Mouse (Mus musculus): ENCODE data around the gene Zfp385b. TPM values are rescaled to one million over a fixed set of nuclear protein-coding genes. Genes with fewer than 3 reads are reported as not detected.
A peak's percentile ranks its signal among the peaks of the same experiment; 100 is the strongest.

Gene Zfp385b
- polyA plus RNA-seq, 1 experiment from 2014 or later = 3.3 TPM

DNA sequence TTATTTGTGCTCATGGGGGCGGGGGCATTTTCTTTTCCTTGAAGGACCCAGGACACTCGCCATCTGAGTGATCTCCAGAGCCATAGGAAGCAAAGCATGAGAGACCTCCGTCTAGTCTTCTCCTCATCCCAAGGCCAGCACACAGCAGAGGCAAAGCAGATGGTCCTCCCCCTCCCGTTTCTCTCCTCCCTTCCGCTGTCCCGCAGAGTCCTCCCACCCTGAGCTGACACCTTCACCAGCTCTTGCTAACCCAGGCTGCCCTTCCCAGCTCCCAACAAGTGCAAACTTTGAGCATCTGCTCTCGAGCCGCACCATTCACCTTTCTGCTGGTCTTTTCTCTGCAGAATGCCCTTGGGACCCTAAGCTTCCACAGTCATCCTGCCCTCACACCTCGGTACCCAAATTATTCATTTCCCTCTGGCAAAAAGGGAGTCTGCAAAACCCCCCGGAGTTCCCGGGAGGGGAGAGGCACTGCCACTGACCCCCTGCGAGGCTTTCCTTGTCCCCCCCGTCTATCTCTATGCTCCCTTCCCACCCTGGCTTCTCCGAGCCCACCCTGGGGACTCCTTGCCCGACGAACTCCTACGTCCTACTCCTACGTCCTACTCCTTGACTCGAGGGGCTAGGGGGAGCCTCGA lies 3.5 kb downstream of the Zfp385b start:
- Histone ChIP-seq H3K4me2 (peak overlapping the region; percentile 100), H3K9ac (peak overlapping the region; percentile 80), H3K27me3 (replicated peaks) (peaks cover 64% of the 10 kb centered on the region), H3K4me1 (peaks cover 15% of the 10 kb centered on the region), H3K9me3 (no peaks in the 10 kb centered on the region), H3K4me3 (peak overlapping the region; percentile 73), H3K36me3 (no peaks in the 10 kb centered on the region), H3K27ac (replicated peaks) (no peak overlapping the region)
- ATAC-seq (ENCODE audit: extremely low read depth, insufficient number of reproducible peaks, low FRiP score, low TSS enrichment) = no peak
- 2% methylated on average over 20 of the region's 20 CpGs for WGBS

DNA sequence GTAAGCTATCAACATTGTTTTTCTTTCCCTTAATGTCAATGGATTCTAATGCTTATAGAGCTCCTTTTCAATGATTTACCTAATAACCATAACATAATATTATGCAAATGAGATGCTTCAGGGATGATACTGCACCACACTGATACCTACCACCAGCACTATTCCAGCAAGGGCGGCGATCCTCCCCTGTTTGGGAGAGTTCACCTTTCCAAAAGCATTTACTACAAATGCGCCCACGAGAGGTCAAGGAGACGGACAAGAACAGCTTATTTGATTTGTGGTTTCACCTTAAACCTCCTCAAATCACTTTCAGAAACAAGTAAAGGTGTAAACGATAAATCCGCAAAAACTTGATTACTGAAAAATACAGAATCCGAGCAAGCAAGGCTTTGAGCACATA lies 4.5 kb downstream of the Zfp385b start:
- H3K4me2 ChIP-seq = no peak overlapping the region
- peaks cover 64% of the 10 kb centered on the region for H3K27me3 ChIP-seq (replicated peaks)
- H3K9ac ChIP-seq = no peak overlapping the region
- 79% methylated on average over 8 of the region's 8 CpGs for WGBS
- H3K27ac ChIP-seq (replicated peaks) = no peak overlapping the region
- no peak for ATAC-seq (ENCODE audit: extremely low read depth, insufficient number of reproducible peaks, low FRiP score, low TSS enrichment)
- no peak overlapping the region for H3K4me3 ChIP-seq
- no peaks in the 10 kb centered on the region for H3K9me3 ChIP-seq
- no peaks in the 10 kb centered on the region for H3K36me3 ChIP-seq
- H3K4me1 ChIP-seq = peaks cover 15% of the 10 kb centered on the region

DNA sequence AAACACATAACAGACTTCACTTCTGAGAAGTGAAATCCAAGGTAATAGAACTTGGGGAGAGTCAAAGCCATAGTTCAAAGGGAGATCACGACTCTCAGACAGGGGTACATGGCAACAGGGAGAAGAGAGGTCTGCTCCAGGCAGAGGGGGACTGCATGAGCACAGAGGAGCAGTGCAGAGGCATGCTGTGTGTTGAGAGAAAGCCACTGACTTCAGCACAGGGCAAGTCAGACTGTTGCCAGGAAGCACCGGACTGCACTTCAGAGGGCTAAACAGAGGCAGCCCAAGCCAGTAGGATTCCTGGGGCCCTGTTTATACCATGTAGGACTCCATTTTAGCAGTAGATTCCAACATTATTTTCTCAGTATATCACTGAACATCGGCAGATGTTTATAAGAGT lies 6.4 kb downstream of the Zfp385b start:
- no peak overlapping the region for H3K4me2 ChIP-seq
- no peak overlapping the region for H3K9ac ChIP-seq
- H3K27me3 ChIP-seq (replicated peaks) = peaks cover 50% of the 10 kb centered on the region
- no peaks in the 10 kb centered on the region for H3K9me3 ChIP-seq
- peaks cover 15% of the 10 kb centered on the region for H3K4me1 ChIP-seq
- ATAC-seq (ENCODE audit: extremely low read depth, insufficient number of reproducible peaks, low FRiP score, low TSS enrichment) = no peak
- 79% methylated on average over 3 of the region's 3 CpGs for WGBS
- H3K27ac ChIP-seq (replicated peaks) = no peak overlapping the region
- H3K36me3 ChIP-seq = no peaks in the 10 kb centered on the region
- H3K4me3 ChIP-seq = no peak overlapping the region

DNA sequence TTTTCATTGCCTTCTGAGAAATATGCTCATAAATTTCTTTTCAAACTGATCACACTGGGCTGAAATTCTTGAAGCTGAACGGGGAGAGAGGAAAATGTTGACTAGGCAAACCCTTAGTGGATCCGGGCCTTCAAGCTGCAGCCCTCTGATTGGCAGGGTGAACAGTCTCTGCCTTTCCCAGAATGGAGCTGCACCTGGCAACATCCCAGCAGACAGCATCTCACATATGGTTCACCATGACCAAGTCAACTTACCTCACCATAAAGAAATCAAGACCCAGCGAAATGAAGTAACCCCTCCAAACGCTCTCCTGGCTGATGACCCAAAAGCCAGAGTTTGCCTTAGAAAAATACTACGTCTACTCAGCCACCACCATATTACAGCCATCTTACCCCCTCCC lies 8.7 kb downstream of the Zfp385b start:
- no peaks in the 10 kb centered on the region for H3K4me1 ChIP-seq
- no peak overlapping the region for H3K4me2 ChIP-seq
- no peaks in the 10 kb centered on the region for H3K9me3 ChIP-seq
- ATAC-seq (ENCODE audit: extremely low read depth, insufficient number of reproducible peaks, low FRiP score, low TSS enrichment) = no peak
- H3K4me3 ChIP-seq = no peak overlapping the region
- no peak overlapping the region for H3K9ac ChIP-seq
- H3K27ac ChIP-seq (replicated peaks) = no peak overlapping the region
- peaks cover 29% of the 10 kb centered on the region for H3K27me3 ChIP-seq (replicated peaks)
- no peaks in the 10 kb centered on the region for H3K36me3 ChIP-seq
- 81% methylated on average over 5 of the region's 5 CpGs for WGBS

DNA sequence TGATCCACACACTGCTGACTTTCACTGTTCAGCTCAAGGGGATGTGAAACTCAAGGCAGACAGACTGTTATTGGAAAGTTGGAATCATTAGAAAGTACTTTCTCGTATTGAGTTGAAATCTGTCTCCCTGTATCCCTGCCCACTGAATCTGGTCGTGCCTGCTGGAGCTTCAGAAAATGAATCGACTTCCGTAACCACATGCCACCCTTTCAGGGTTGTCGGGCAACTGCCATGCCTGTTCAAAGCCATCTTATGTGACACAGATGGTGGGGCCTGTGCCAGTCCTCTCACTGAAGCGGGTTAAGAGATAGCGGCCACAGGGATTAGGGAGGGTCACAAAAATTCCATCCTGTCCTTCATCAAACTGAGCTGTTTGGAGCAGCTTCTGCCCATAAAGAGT lies 14.7 kb downstream of the Zfp385b start:
- Histone ChIP-seq H3K4me3 (no peak overlapping the region), H3K27me3 (replicated peaks) (no peaks in the 10 kb centered on the region), H3K27ac (replicated peaks) (no peak overlapping the region), H3K9ac (no peak overlapping the region), H3K4me1 (no peaks in the 10 kb centered on the region), H3K36me3 (no peaks in the 10 kb centered on the region), H3K4me2 (no peak overlapping the region), H3K9me3 (no peaks in the 10 kb centered on the region)
- no peak for ATAC-seq (ENCODE audit: extremely low read depth, insufficient number of reproducible peaks, low FRiP score, low TSS enrichment)
- WGBS = 72% methylated on average over 7 of the region's 7 CpGs

DNA sequence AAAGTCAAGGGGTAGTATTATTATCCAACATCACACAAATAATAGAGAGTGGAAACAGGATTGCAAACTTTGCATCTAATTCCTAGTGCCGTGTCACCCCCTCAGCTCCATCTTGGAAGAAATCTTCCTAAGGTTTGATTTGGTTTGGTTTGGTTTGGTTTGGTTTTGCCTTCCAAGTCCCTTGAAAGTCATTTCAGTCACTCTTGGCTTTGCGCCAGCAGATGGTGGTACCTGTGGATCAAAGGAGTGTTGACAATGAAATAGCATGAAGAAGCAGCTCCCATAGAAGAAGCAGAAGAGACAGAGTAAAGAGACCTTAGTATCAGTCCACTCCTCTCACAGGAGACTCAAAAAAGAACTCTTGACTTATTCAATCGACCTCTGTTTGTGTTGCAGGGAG lies 17.1 kb downstream of the Zfp385b start:
- Histone ChIP-seq H3K9ac (no peak overlapping the region), H3K9me3 (no peaks in the 10 kb centered on the region), H3K4me2 (no peak overlapping the region), H3K27ac (replicated peaks) (no peak overlapping the region), H3K36me3 (no peaks in the 10 kb centered on the region), H3K4me1 (no peaks in the 10 kb centered on the region), H3K27me3 (replicated peaks) (no peaks in the 10 kb centered on the region), H3K4me3 (no peak overlapping the region)
- 79% methylated on average over 3 of the region's 3 CpGs for whole genome bisulfite sequencing
- no peak for ATAC-seq (ENCODE audit: extremely low read depth, insufficient number of reproducible peaks, low FRiP score, low TSS enrichment)

DNA sequence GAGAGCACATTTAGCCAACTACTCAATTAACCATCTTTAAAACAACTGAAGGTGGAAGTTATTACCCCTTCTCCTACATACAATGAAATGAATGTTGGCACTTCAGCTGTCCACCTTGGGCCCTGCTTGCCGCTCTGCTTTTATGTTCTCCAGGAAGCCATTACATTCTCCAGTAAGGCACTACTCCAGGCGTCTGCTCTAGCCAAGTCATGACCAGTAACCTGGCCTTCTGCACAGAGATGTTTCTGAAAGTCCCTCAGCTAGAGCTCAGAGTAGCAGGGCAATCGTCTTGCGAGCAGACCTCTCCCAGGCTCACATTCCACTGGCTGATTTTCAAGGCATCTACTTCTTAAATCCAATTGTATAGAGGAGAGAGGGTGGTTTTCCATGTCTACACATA lies 18.0 kb downstream of the Zfp385b start:
- Histone ChIP-seq H3K4me1 (no peaks in the 10 kb centered on the region), H3K9ac (no peak overlapping the region), H3K27me3 (replicated peaks) (no peaks in the 10 kb centered on the region), H3K27ac (replicated peaks) (no peak overlapping the region), H3K4me3 (no peak overlapping the region), H3K36me3 (no peaks in the 10 kb centered on the region), H3K4me2 (no peak overlapping the region), H3K9me3 (no peaks in the 10 kb centered on the region)
- ATAC-seq (ENCODE audit: extremely low read depth, insufficient number of reproducible peaks, low FRiP score, low TSS enrichment) = no peak
- 77% methylated on average over 4 of the region's 4 CpGs for WGBS

DNA sequence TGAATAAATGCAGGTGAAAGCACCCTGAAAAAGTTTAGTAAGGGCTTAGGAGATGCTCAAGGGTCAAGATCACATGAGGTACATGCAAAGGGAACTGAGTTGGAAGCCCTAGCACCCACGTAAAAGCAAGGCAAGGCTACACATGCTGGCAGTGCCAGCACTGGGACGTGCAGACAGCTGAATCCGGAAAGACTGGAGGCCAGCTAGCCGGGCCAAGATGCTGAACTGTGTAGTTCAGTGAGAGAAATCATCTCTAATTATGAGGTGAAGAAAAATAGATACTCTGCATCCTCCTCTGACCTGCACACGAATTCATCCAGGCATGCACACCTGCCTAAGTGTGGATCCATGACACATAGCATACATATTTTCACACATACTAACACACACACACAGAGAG lies 18.4 kb downstream of the Zfp385b start:
- Histone ChIP-seq H3K9me3 (no peaks in the 10 kb centered on the region), H3K9ac (no peak overlapping the region), H3K4me2 (no peak overlapping the region), H3K27ac (replicated peaks) (no peak overlapping the region), H3K27me3 (replicated peaks) (no peaks in the 10 kb centered on the region), H3K4me1 (0 out of 2 replicates have a peak, but pooled peaks cover under 1% of the 10 kb centered on the region), H3K36me3 (no peaks in the 10 kb centered on the region), H3K4me3 (no peak overlapping the region)
- ATAC-seq (ENCODE audit: extremely low read depth, insufficient number of reproducible peaks, low FRiP score, low TSS enrichment) = no peak
- 80% methylated on average over 5 of the region's 5 CpGs for WGBS

GRCm38 (mm10) chr2:77797233-77797632 lies 22.2 kb downstream of the Zfp385b start:
- Histone ChIP-seq H3K4me1 (peaks cover 10% of the 10 kb centered on the region), H3K27me3 (replicated peaks) (no peaks in the 10 kb centered on the region), H3K9ac (no peak overlapping the region), H3K4me3 (no peak overlapping the region), H3K36me3 (no peaks in the 10 kb centered on the region), H3K27ac (replicated peaks) (no peak overlapping the region), H3K9me3 (no peaks in the 10 kb centered on the region), H3K4me2 (no peak overlapping the region)
- no peak for ATAC-seq (ENCODE audit: extremely low read depth, insufficient number of reproducible peaks, low FRiP score, low TSS enrichment)
- 57% methylated on average over 5 of the region's 5 CpGs for whole genome bisulfite sequencing

GRCm38 (mm10) chr2:77795859-77796552 lies 23.4 kb downstream of the Zfp385b start:
- Histone ChIP-seq H3K9me3 (no peaks in the 10 kb centered on the region), H3K36me3 (no peaks in the 10 kb centered on the region), H3K27ac (replicated peaks) (no peak overlapping the region), H3K4me1 (peaks cover 10% of the 10 kb centered on the region), H3K4me2 (no peak overlapping the region), H3K4me3 (no peak overlapping the region), H3K9ac (no peak overlapping the region), H3K27me3 (replicated peaks) (no peaks in the 10 kb centered on the region)
- WGBS = 54% methylated on average over 8 of the region's 8 CpGs
- no peak for ATAC-seq (ENCODE audit: extremely low read depth, insufficient number of reproducible peaks, low FRiP score, low TSS enrichment)

GRCm38 (mm10) chr2:77790846-77791245 lies 28.6 kb downstream of the Zfp385b start:
- no peak overlapping the region for H3K4me2 ChIP-seq
- H3K4me3 ChIP-seq = no peak overlapping the region
- 66% methylated on average over 4 of the region's 4 CpGs for WGBS
- no peak overlapping the region for H3K9ac ChIP-seq
- no peak for ATAC-seq (ENCODE audit: extremely low read depth, insufficient number of reproducible peaks, low FRiP score, low TSS enrichment)
- no peaks in the 10 kb centered on the region for H3K27me3 ChIP-seq (replicated peaks)
- peaks cover 15% of the 10 kb centered on the region for H3K4me1 ChIP-seq
- H3K36me3 ChIP-seq = no peaks in the 10 kb centered on the region
- no peak overlapping the region for H3K27ac ChIP-seq (replicated peaks)
- no peaks in the 10 kb centered on the region for H3K9me3 ChIP-seq

- H3K9me3 ChIP-seq = no peaks in the 10 kb centered on the region
- H3K4me1 ChIP-seq = peaks cover 9% of the 10 kb centered on the region
- no peak overlapping the region for H3K9ac ChIP-seq
- 79% methylated on average over 9 of the region's 9 CpGs for WGBS
- no peak overlapping the region for H3K4me2 ChIP-seq
- ATAC-seq (ENCODE audit: extremely low read depth, insufficient number of reproducible peaks, low FRiP score, low TSS enrichment) = no peak
- H3K4me3 ChIP-seq = no peak overlapping the region
- H3K27me3 ChIP-seq (replicated peaks) = no peaks in the 10 kb centered on the region
- H3K36me3 ChIP-seq = no peaks in the 10 kb centered on the region
- no peak overlapping the region for H3K27ac ChIP-seq (replicated peaks)
Measured at GRCm38 (mm10) chr2:77790295-77790694, 29.1 kb downstream of the Zfp385b start.

Data from heart, embryonic 13.5 days (tissue).